Mouse (Mus musculus) lung, adult 2 months (tissue): ENCODE measurements around the gene Eid1.

ENCODE experiments used
- CTCF ChIP-seq: fragments of 200-500 bp; IDR thresholded peaks from 2 replicates; pipeline ENCODE4 v1.5.1; 2011; ENCODE audit warnings: mild to moderate bottlenecking, low read length, control low read depth; ENCODE audit not compliant: insufficient read depth
- POLR2A ChIP-seq: fragments of 200-500 bp; IDR thresholded peaks from 2 replicates; pipeline ENCODE4 v1.6.1; 2011; ENCODE audit warnings: low read depth, mild to moderate bottlenecking, control low read depth, low read length, borderline replicate concordance; ENCODE audit errors: extremely low read depth

DNA sequence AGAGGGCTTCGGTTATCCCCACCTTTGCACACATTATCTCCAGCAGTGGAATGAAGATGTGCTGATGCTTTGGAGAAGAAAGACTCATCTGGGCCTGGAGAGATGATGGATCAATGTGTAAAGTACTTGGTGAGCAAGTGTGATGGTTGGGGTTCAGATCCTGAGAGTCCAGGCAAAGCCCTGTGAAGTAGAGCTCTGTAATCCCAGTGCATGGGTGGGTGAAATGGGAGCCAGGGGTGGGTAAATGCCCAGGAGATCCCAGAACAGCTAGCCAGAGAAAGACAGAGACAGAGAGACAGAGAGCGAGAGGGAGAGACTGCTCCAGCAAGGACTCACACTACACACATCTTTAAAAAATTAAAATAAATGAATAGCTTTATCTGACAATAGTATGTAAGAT, 19.6 kb upstream of the Eid1 start:
- TF ChIP-seq POLR2A (no peak), CTCF (no peak)
